Mouse (Mus musculus) forebrain, embryonic 16.5 days (tissue): ENCODE data around the gene Oxsm. TPM values are rescaled to one million over a fixed set of nuclear protein-coding genes. Genes with fewer than 3 reads are reported as not detected.

Experiments
- ATAC-seq: fragments of 200-750 bp; cut with Nextera tagmentation; 2 replicates; pipeline ENCODE4 v1.8.0; 2017; ENCODE audit warnings: mild to moderate bottlenecking, moderate library complexity
- H3K27ac ChIP-seq: fragments of 300-500 bp; sonication (generic); 2 replicates; pipeline ENCODE4 v1.5.1; 2014; ENCODE audit warnings: low read length, control low read depth
- H3K27me3 ChIP-seq: fragments of 300-500 bp; sonication (generic); replicated peaks from 2 replicates; pipeline ENCODE4 v1.6.1; 2014; ENCODE audit warnings: low read length; ENCODE audit not compliant: control insufficient read depth, insufficient read depth
- H3K36me3 ChIP-seq: fragments of 300-500 bp; sonication (generic); 2 replicates; pipeline ENCODE4 v1.6.1; 2014; ENCODE audit not compliant: control insufficient read depth, insufficient read depth
- H3K4me1 ChIP-seq: fragments of 300-500 bp; sonication (generic); replicated peaks from 2 replicates; pipeline ENCODE4 v1.6.1; 2014; ENCODE audit warnings: low read length; ENCODE audit not compliant: control insufficient read depth, insufficient read depth
- H3K4me2 ChIP-seq: fragments of 300-500 bp; sonication (generic); 2 replicates; pipeline ENCODE4 v1.6.1; 2014; ENCODE audit warnings: mild to moderate bottlenecking, low read length, control low read depth
- H3K4me3 ChIP-seq: fragments of 300-500 bp; sonication (generic); replicated peaks from 2 replicates; pipeline ENCODE4 v1.5.1; 2014; ENCODE audit warnings: mild to moderate bottlenecking, low read length, control low read depth
- H3K9ac ChIP-seq: fragments of 300-500 bp; sonication (generic); replicated peaks from 2 replicates; pipeline ENCODE4 v1.6.1; 2014; ENCODE audit warnings: low read depth, low read length, control low read depth
- H3K9me3 ChIP-seq: fragments of 300-500 bp; sonication (generic); 2 replicates; pipeline ENCODE4 v1.6.1; 2016; ENCODE audit warnings: low read length; ENCODE audit not compliant: control insufficient read depth
- WGBS: fragments of 180-500 bp; shearing (Covaris S2); extraction: QIAGEN DNeasy Blood & Tissue Kit; methylation state at CpG from one replicate; pipeline ENCODE4 v1.1.7; 2014; 5-methylcytosine and 5-hydroxymethylcytosine counted together
- polyA plus RNA-seq: library from polyadenylated mRNA; unstranded; fragments of >200 nt; fragmentation: Nextera tagmentation; extraction: Ambion mirVana; gene quantifications from 2 replicates; pipeline ENCODE4 v1.2.1, GENCODE M21; 2015

The Oxsm gene
- polyA plus RNA-seq = 1.7 and 2.7 TPM in 2 replicates

DNA sequence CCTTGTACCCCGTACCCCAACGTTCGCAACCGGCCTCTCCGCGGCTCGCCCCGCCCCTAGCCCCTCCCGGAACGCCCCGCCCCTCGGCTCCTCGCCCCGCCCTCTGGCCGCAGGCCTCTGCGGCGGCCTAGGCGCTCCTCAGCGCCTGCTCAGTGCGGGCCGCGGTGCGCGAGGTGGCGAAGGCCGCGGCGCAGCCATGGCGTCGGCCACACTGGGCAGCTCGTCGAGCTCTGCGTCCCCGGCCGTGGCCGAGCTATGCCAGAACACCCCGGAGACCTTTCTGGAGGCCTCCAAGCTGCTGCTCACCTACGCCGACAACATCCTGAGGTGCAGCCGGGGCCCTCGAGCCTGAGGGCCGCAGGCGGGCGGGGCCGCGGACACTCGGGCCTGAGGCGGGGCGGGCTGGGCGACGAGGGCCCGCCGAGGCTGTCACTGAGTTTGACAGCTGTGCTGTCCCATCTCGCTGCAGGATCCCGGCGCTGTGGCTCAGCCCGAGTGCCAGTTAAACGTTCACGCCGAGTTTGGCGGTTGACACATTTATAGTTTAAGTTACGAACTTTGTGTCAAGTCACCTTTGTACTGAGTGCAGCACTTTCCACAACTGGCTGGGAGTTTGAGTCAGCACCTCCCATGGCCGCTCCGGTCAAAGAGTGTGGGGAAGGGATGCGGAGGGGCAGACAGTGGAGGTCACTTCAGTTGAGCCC lies at the start of gene Oxsm, which contains the start of gene Ngly1:
Gene Oxsm, minus strand, starts transcription at position 638 of the 704 bp plus-strand sequence.
Gene Ngly1, plus strand, starts transcription at position 110 of the 704 bp plus-strand sequence.
- under 1% methylated on average over 61 of the region's 65 CpGs for WGBS
- Histone ChIP-seq H3K27me3 (no peaks in the 10 kb centered on the region), H3K36me3 (no peaks in the 10 kb centered on the region), H3K9ac (peak within 1 kb of the TSS; percentile 97), H3K9me3 (no peaks in the 10 kb centered on the region), H3K27ac (0 out of 2 replicates have a peak within 1 kb of the TSS, but pooled peaks have one; percentile 48), H3K4me3 (peak within 1 kb of the TSS; percentile 78), H3K4me1 (peaks cover 9% of the 10 kb centered on the region), H3K4me2 (peak within 1 kb of the TSS; percentile 90)
- peak; percentile 99 for ATAC-seq

DNA sequence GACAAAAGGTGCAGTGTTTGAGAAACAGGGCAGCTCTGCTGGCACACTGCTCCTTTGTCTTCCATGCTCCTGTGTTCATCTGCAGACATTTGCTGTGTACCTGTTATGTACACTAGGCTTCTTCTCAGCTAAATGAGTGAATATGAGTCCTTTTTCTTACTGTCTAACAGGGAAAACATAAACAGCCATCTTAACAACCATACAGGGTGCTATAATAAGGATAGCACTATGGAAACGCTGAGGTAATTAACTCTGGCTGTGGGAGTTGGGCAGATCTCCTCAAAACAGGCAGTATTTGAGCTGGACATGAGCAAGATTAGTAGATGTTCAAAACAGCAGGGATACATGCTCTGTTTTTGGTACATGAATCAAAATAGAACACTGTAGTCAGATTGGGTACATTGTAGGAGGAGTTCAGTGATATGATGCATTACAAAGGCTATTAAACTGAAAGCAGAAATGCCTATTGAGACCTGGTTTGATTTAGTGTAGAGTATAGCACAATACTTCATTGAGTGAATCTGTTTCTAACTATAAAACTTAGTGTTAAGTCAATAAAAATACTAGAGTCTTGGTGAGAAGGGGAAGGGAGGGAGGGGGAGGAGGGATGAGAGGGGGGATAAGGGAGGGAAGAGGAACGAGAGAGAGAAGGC lies 47.3 kb upstream of the Oxsm start:
- H3K4me1 ChIP-seq = no peaks in the 10 kb centered on the region
- no peak overlapping the region for H3K9ac ChIP-seq
- H3K36me3 ChIP-seq = 0 out of 2 replicates have a peak, but pooled peaks cover 2% of the 10 kb centered on the region
- no peaks in the 10 kb centered on the region for H3K9me3 ChIP-seq
- ATAC-seq = no peak
- no peak overlapping the region for H3K4me2 ChIP-seq
- no peaks in the 10 kb centered on the region for H3K27me3 ChIP-seq
- 48% methylated on average over 2 of the region's 2 CpGs for WGBS
- H3K4me3 ChIP-seq = no peak overlapping the region
- H3K27ac ChIP-seq = no peak overlapping the region

- Histone ChIP-seq H3K27me3 (no peaks in the 10 kb centered on the region), H3K4me2 (no peak overlapping the region), H3K9ac (no peak overlapping the region), H3K36me3 (peaks cover 4% of the 10 kb centered on the region; the same call in 1 of the 2 replicates), H3K4me3 (no peak overlapping the region), H3K9me3 (no peaks in the 10 kb centered on the region), H3K4me1 (no peaks in the 10 kb centered on the region), H3K27ac (no peak overlapping the region)
- WGBS = 89% methylated on average over 1 of the region's 1 CpGs
- ATAC-seq = no peak
Measured at GRCm38 (mm10) chr14:16293921-16294320, 44.3 kb upstream of the Oxsm start.

DNA sequence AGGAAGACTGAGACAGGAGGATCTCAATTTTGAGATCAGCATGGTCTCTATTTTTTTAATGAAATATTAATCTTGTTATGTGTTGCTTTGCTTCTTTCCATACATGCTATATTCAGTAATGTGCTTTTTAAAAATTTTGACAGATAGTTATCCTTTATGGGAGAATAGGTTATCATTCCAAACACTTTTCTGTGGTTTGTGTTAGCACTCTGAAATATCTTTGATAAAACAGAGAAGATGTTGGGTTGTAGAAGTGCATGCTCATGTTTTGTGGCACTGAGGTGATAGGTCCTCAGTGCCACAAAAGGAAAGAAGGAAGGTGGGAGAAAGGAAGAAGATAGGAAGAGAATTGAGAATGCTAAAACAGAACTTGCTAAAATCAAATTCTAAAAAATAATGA lies 43.4 kb upstream of the Oxsm start:
- no peaks in the 10 kb centered on the region for H3K9me3 ChIP-seq
- H3K4me1 ChIP-seq = no peaks in the 10 kb centered on the region
- no peak overlapping the region for H3K27ac ChIP-seq
- H3K4me2 ChIP-seq = no peak overlapping the region
- H3K27me3 ChIP-seq = no peaks in the 10 kb centered on the region
- no peak overlapping the region for H3K4me3 ChIP-seq
- no peak overlapping the region for H3K9ac ChIP-seq
- peaks cover 4% of the 10 kb centered on the region; the same call in 1 of the 2 replicates for H3K36me3 ChIP-seq
- ATAC-seq = no peak

- Histone ChIP-seq H3K4me3 (no peak overlapping the region), H3K36me3 (peaks cover 4% of the 10 kb centered on the region; the same call in 1 of the 2 replicates), H3K4me2 (no peak overlapping the region), H3K9me3 (no peaks in the 10 kb centered on the region), H3K9ac (no peak overlapping the region), H3K4me1 (no peaks in the 10 kb centered on the region), H3K27me3 (no peaks in the 10 kb centered on the region), H3K27ac (no peak overlapping the region)
- ATAC-seq = no peak
- WGBS = 0% methylated on average over 1 of the region's 1 CpGs
Measured at GRCm38 (mm10) chr14:16292371-16292770, 42.8 kb upstream of the Oxsm start.

DNA sequence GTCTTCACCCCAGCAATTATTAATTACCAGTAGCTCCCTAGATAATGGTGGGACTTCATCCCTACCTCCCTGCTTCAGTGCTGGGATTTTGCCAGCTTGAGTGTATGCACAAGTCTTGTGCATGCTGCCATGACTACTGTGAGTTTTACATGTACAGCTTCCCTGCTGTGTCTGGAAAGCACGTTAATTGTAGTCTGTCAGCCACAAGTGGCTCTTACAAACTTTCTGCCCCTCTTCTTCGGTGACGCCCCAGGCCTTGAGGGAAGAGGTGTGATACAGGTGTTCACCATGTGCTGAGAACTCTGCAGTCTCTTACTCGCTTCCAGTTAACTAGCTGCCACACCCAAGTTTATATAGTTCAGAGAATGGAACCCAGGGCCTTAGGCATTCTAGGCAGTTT lies 34.4 kb upstream of the Oxsm start:
- H3K4me3 ChIP-seq = no peak overlapping the region
- no peaks in the 10 kb centered on the region for H3K9me3 ChIP-seq
- no peak overlapping the region for H3K9ac ChIP-seq
- H3K4me1 ChIP-seq = no peaks in the 10 kb centered on the region
- no peaks in the 10 kb centered on the region for H3K27me3 ChIP-seq
- WGBS = 80% methylated on average over 4 of the region's 4 CpGs
- H3K27ac ChIP-seq = no peak overlapping the region
- no peak overlapping the region for H3K4me2 ChIP-seq
- H3K36me3 ChIP-seq = no peaks in the 10 kb centered on the region
- no peak for ATAC-seq

GRCm38 (mm10) chr14:16279196-16279595 lies 29.6 kb upstream of the Oxsm start:
- H3K4me2 ChIP-seq = no peak overlapping the region
- WGBS = 44% methylated on average over 4 of the region's 4 CpGs
- H3K36me3 ChIP-seq = no peaks in the 10 kb centered on the region
- ATAC-seq = peak; percentile 52
- H3K27ac ChIP-seq = no peak overlapping the region
- no peak overlapping the region for H3K9ac ChIP-seq
- no peaks in the 10 kb centered on the region for H3K4me1 ChIP-seq
- H3K9me3 ChIP-seq = no peaks in the 10 kb centered on the region
- no peaks in the 10 kb centered on the region for H3K27me3 ChIP-seq
- H3K4me3 ChIP-seq = no peak overlapping the region

DNA sequence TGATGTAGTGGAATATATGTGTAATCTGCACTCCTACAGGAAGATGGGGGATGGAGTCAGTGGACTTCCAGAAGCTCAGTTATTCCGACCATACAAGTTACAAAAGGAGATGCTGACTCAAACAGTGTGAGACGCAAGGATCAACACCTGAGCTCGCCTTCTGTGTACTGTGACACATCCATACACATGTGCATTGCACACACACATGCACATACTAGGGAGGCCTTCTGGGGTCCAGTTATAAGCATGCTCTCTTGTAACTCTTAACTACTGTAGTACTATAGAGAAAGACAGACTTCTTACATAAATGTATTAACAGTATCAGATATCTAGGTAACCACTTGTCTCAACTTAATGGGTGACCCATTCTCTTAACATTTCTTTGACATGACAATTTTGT lies 24.1 kb upstream of the Oxsm start:
- no peaks in the 10 kb centered on the region for H3K27me3 ChIP-seq
- 92% methylated on average over 3 of the region's 3 CpGs for WGBS

GRCm38 (mm10) chr14:16269776-16270175 lies 20.2 kb upstream of the Oxsm start:
- H3K9ac ChIP-seq = no peak overlapping the region
- H3K4me1 ChIP-seq = no peaks in the 10 kb centered on the region
- 0 out of 2 replicates have a peak, but pooled peaks cover 2% of the 10 kb centered on the region for H3K36me3 ChIP-seq
- no peak overlapping the region for H3K4me3 ChIP-seq
- no peak for ATAC-seq
- H3K9me3 ChIP-seq = no peaks in the 10 kb centered on the region
- WGBS = 98% methylated on average over 2 of the region's 2 CpGs
- H3K27ac ChIP-seq = no peak overlapping the region
- no peak overlapping the region for H3K4me2 ChIP-seq
- no peaks in the 10 kb centered on the region for H3K27me3 ChIP-seq

More for the DNA sequence above, 24.1 kb upstream of the Oxsm start:
- Histone ChIP-seq H3K4me1 (no peaks in the 10 kb centered on the region), H3K36me3 (0 out of 2 replicates have a peak, but pooled peaks cover 2% of the 10 kb centered on the region), H3K4me2 (no peak overlapping the region), H3K9ac (no peak overlapping the region), H3K27ac (no peak overlapping the region), H3K4me3 (no peak overlapping the region), H3K9me3 (no peaks in the 10 kb centered on the region)
- no peak for ATAC-seq
